Mouse (Mus musculus) kidney, adult 2 months (tissue): Measurements from ENCODE around the gene Kif21b.

Experiments used
- CTCF ChIP-seq: fragments of 200-500 bp; conservative IDR thresholded peaks from 2 replicates; pipeline ENCODE4 v1.5.1; 2011; ENCODE audit warnings: low read depth, mild to moderate bottlenecking, control low read depth, low read length, moderate library complexity, mixed read lengths; ENCODE audit not compliant: insufficient read depth, insufficient read length
- POLR2A ChIP-seq: fragments of 200-500 bp; IDR thresholded peaks from one replicate; pipeline ENCODE4 v1.6.1; 2011; ENCODE audit warnings: low read depth, low read length, control low read depth

DNA sequence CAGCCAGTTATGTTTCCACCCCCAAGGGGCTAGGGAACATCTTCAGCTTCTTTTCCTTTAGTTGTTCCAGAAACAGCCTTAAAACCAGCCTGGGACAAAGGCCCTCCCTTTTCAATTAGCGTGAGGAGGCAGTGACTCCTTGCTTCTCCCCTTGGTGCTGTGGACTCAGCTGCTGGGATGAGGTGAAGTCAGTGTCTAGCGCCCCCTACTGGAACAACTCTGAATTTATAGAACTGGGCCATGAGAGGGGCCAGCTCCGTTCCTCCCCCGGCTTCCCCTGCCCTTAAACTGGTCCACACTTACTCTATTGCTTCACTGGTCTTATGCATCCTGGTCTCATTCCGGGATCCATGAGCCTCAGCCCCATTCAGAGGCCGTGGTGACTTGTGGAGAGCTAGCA, 44.0 kb downstream of the Kif21b start:
- TF ChIP-seq CTCF = peak; percentile 75
- TF ChIP-seq POLR2A = no peak
